Mouse (Mus musculus) c-Kit-negative CD71-positive TER-119-positive erythroid progenitor cells, embryonic 14.5 days (primary cell): Measurements from ENCODE around the gene Sema4d.

Experiments
- DNase-seq: peaks from one replicate; pipeline ENCODE4 v3.0.0-alpha.2; 2013; ENCODE audit warnings: low read depth, low spot score

The Sema4d gene

DNA sequence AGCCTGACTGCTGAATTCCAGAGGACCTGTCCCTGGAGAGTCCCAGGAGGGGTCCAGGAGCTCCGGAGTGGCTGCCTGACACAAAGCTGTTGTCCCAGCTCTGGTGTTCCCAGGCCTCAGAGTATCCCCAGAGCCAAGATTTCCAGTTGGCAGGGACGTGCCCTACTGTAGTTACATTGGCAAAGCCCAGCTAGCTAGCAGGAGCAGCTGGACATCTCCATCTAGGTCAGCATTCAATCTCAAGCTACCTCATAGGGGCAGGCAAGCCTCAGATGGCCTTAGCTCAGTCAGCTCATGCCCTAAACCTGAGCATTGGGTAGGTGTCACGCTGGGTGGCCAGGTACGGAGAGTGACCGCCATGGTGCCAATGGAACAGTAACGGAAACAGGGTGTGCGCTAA, 62.1 kb downstream of the Sema4d start:
- no peak for DNase-seq

DNA sequence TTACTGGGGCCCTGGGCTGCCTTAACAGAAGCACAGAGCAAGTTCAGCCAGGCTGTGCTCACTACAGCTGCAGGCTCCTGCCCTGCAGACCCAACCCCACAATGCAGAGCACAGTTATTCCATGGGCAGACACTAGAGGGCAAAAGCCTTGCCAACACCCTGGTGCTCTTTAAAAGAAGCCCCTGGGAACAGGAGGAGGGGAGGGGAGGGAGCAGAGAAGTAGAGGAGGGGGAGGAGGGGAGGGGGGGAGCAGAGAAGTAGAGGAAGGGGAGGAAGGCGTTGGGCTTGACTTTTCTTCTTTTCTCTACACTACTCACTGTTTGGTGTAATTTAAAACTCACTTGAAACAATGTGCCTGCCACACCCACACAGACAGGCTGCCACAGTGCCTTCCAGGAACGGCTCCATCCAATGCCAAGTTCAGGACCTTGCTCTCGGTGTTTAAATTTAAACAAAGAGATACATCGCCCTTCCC, 63.6 kb downstream of the Sema4d start:
- no peak for DNase-seq

DNA sequence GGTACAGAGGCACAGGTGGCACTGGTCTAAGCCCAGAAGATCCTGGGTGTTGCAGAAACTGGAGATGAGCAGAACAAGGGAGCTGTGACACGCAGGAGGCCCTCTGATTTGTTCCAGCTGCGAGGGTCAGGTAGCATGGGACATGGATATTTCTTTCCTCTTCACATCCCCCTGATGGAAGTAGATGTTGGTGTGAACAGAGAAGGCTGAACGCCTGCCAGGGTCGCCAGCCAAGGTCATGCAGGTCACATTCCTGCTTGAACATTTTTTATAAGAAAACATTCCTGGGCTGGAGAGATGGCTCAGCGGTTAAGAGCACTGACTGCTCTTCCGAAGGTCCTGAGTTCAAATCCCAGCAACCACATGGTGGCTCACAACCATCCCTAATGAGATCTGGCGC, 66.2 kb downstream of the Sema4d start:
- no peak for DNase-seq

DNA sequence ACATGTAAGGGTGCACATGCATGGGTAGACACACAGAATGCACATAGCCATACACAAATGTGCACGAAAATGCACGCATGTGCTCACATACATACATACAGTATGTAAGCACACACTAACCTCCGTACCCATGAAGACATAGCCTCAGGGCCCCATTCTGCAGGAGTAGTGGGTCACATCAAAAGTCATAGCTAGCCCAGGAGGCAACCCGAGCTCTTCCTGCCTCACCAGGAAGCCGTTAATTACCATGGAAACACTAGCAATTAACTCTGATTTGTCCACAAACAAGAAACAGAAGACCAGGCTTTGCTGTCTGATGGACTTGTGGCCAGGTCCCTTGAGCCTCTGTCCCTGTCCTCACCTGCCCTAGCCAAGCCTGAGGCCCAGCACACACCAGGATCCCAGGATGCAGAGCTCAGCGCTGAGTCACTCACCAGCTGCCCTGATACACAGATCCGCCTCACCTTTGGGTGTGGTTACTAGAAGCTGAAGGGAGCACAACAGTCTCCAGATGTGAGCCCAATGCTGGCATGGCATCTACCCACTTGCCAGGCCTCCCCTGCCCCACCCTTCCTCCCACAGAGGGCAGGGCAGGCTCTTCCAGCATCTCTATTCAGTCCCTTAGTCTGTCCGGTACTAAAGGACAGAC, 67.5 kb downstream of the Sema4d start:
- DNase-seq, result no peak

DNA sequence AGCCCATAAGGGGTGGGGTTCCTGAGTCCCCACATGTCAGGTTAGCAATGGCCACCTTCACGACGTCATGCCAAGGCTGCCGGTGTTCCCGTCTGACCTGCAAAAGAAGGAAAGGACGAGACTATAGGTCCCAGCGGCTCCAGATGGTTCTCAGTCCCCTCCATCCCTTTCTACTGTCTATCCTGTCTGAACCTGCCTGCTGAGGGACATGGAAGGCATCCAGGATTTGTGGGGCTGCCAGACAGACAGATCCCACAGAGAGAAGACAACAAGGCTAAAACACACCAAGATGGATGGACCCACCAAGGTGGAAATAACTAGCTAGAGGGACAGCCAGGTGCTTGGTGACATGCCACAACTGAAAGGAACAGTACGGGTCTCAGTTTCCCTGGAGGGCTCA, 68.1 kb downstream of the Sema4d start:
- no peak for DNase-seq

DNA sequence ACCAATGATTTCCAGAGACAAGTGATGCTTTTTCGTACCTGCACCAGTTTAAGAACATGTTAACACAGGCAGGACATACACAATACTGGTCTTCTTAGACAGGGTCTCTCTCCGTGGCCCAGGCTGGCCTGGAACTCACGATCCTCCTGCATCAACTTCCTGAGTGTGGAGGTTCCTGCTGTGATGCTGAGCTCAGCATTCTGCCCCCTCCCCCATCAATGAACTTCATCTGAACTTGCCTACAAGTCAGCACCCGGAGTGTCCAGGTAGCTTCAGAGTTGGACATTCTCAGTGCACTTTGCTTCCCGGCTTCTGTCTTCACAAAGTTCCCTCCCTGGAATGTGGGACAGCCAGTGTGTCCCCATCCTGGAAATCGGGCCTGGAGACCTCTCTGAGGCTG, 69.0 kb downstream of the Sema4d start:
- no peak for DNase-seq

DNA sequence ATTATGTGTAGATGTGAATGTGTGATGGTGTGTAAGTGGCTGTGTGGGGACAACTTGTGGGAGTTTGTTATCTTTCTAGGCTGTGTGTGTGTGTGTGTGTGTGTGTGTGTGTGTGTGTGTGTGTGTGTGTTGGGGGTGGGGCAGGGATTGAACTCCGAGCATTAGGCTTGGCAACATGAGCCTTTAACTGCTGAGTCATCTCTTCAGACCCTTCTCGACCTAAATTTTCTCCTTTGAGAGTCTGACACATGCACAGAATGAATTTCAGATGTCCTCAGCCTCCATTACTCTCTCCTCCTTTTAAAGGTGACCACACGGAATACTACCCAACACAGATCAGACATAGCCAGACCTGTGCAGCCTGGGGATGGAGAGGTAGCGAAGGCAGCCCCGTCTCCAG, 70.4 kb downstream of the Sema4d start:
- DNase-seq, result no peak

DNA sequence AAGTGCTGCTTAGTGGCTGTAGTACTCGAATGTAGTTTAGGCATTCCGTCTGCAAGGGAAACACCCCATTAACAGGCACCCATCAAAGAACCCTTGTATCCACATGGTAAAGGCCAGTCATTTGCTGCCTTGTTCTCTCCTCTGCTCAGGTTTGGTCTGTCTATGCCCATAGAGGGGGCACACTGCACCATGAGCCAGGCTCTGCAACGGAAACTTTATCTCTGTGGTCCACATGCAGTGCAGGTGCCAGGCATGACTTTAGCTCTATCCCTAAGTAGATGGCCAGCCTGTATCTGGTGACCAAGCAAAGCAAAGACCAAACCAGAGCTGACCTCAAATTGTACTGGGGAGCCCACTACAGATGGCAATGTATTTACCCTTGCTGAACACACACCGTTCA, 73.0 kb downstream of the Sema4d start:
- no peak for DNase-seq

DNA sequence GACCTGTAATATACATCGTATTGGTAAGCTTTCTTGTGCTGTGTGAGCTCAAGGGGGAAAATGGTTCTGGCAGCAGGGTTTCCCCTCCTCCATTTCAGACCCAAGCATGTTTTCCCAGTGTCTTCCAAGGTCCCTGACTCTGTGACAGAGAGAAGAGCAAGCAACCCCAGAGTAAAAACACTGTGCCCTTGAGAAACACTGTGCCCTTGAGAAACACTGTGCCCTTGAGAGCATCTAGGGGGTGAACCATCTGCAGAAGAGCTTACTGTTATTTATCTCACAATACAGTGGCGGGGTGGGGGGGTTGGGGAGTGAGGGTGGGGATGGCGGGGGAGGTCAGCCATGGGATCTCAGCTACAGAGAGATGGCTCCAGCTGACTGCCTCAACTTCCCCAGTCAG, 74.3 kb downstream of the Sema4d start:
- no peak for DNase-seq

DNA sequence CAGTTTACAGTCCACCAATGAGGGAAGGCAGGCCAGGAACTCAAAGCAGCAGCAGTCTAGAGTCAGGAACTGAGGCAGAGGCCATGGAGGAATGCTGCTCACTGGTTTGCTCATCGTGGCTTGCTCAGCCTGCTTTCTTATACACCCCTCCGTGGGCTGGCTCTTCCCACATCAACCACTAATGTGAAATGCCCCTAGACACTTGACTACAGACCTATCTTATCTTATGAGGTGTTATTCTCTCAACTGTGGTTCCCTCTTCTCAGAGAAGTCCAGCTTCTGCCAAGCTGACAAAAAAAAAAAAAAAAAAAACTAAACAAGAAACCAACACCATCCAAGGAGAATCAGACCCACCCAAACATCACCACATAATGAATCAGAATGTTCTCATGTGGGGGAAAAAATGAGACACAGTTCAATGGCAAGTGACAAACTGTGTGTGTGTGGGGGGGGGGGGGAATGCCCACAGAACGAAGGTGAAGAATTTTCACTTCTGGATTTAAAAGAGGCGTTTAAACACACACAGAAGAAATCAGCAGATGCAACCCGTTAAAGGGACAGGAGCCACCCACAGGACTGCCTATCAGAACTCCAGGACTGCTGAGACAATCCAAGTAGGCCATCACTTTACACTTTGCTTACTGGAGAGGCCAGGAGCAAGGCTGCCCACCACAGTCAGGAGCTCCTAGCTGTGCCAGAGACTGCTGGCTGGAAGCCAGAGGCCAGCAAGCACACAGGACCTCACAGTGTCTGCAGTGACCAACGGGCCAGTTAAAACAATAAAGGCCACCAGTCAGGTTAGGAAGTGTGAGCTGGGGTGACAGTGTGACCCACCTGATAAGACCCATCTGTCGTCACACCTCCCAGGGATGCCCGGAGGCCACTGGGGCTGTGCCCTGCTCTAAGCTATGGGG, 76.9 kb downstream of the Sema4d start:
- DNase-seq, result no peak

DNA sequence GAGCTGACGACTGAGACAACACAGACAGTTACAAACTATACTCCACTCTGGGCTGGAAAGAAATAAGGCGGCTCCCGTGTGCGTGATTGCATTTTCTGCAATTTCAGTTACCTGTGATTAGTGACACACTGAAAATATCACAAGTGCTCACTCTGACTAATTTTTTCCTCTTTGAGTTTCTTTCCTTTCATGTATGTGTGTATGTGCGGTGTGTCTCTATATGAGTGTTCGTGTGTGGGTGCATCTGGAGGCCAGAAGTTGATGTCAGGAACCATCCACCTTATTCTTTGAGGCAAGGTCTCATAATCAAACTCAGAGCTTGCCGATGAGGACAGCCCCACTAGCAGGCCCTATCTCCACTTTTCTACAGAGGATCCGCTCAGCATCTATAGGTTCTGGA, 81.5 kb downstream of the Sema4d start:
- no peak for DNase-seq

DNA sequence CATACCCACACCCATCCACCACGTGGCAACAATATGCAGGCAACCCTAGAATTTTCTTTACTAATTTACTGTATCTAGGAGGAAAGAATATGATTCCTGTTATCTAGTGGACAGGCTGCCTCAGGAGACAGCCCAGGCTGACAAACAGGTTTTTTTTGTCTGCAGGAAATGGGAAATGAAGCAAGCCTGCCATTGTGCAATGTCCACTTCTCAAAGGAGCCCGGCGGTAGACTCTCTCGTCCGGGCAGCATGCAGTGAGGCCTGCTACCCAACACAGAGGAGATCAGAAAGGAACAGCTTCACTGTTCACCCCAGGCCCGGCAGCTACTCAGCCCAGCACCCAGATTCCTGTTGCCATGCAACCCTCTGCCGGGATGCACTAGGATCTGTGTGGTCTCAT, 82.8 kb downstream of the Sema4d start:
- DNase-seq, result no peak

DNA sequence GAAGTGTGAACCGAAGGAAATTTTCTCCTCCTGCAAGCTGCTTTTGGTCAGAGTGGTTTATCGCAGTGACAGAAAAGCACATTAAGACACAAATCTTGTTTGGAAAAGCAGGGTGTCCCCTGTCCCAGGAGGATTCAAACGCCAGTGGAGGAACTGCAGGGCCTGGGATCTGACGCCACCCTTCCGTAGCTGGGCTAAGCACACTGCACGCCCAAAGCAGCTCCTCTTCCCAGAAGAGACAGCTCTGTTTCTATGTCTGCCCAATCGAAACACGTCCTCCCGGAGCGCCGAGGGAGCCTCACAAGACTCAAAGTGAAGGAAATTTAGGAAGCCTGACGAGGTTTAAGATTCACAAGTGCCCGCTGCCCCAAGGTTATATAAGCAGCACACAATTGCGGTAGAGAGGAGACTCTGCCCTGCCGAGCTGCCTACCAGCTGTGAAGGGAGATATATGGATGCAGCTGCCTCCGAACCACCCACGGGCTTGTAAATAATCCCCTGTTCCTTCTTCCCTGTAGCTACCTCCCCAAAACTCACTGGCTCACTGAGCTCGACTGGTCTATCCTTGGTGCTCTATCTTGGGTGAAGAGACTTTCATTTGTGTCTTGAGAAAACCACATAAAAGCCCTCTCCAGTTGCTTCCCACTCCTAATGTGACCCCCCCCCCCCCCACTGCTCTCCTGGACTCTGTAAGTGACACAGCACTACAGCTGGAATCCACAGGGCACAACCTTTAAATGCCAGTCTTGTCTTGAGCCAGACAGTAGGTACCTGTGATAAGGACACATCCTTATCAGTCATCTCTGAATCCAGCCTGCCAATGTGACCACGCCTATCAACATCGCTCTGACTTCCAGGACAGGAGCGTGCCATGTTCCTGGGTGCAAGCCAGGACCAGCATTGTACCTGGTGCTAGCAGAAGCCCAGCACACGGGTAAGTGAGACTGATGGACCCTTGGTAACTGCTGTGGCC, 87.4 kb downstream of the Sema4d start:
- no peak for DNase-seq

DNA sequence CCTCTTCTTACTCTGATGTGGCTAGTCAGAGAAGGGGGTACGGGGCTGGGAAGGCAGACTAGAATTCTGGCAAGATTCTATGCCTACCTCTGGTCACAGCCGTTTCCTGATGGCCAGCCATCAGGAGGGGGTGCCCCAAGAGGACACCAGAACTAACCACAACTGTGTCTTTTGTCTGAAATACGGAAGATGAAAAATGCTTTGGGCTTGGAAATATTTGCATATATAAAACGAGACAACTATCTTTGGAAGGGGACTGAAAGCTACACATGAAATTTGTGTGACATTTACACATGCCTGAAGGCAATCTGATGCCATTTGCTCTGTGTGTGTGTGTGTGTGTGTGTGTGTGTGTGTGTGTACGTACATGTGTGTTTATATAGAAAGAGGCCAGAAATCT, 89.7 kb downstream of the Sema4d start:
- no peak for DNase-seq

DNA sequence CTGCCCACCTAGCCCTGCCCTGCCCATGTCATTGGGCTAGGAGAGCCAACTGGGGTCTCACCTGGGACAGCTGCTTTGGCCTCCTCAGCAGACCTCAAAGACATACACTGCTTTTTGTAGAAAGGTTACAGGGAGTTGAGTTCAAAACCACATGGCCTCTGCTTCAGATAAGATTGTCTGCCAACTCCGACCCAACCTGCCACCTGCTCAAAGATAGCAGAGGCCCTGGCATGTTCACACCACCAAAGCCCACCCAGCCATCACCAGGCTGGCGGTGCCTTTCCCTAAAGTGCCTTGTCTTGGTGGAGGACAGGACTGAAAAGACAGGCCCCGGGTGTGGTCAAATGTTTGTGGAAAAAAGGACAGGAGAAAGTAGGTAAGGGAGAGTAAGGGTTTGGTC, 95.2 kb downstream of the Sema4d start:
- no peak for DNase-seq

DNA sequence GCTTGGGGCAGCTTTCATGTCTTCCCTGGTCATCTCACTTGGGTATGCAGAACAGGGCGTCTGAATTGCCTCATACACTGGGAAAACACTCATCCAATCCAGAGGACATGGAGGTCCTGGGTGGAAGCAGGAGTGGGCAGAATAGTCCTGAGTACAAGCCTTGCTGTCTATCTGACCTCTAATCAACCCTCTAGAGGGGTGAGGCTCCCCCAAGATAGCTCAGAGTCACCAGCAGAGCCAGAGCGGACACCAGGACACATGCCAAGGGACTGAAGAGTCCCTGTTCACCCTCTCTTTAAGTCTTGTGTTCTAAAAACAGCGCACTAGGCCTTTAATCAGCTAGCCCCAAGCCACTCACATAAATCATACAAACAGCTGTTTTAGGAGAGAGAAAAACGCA, 95.7 kb downstream of the Sema4d start:
- no peak for DNase-seq

DNA sequence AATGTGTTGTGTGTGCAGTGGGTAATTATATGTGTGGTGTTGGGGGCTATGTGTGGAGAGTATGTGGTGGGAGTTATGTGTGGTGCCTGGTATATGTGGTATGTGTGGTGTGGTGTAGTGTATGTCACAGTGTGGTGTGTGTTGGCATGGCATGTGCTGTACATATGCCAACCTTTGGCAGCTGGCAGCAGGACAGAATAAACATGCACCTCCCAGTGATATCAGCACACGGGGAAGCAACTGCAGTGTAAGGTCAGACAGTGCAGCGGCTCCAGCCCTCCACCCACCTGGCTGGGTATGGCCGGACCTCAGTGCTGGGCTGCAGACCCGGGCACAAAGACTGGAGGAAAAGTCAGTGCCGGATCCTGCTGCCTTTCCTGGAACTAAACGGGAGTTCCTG, 96.1 kb downstream of the Sema4d start:
- no peak for DNase-seq

DNA sequence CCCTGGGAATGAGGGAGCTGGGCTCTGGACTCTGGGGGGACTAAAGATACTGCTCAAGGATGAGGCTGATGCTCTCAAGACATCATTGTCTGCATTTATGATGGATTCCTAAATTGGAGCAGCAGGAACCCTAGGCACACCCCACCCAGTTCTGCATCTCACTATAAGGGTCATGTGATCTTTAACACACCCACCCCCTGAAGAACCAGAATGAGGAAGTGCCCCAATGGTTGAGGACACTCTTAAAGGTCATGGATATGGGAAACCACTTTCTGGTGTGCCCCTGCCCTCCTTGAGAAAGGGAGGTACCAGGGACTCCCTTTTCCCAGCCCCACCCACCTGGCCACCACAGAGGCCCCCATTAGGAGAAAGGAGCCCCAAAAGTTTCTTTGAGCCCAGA, 97.1 kb downstream of the Sema4d start:
- no peak for DNase-seq

DNA sequence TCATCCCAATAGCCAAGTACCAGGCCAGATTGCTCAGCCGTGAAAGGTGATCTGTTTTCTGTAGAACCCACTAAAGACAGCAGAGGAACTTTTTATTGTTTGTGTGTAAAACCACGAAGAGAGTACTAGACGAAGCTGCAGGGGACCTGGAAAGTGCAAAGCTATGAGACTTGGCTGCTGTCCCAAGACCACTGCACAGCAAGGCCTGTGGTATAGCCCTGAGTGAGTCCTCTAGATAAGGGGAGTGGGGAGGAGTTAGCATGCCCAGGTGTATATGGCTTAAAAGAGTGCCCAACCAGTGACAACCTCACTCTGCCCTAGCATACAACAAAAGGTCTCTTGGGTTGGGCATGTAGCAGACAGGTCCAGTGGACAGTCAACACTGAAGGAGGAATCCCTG, 104.9 kb downstream of the Sema4d start:
- DNase-seq, result no peak

DNA sequence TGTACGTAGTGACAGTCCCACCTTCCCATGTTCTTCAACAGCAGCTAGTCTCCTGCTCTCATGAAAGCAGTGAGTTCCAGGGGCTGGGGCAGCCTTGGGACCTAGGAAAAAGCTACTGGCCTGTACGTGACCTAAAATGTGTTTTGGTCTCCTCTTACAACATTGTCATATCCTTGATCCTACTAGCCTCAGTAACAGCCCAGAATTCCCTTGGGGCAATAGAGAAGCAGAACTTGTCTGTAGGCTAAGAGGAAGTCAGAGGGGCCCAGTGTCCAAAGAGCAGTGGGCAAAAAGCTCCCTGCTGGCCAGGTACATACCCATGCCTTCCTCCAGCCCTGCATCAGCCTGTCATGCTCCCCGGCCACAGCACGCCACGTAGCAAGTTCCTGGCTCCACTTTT, 106.6 kb downstream of the Sema4d start:
- DNase-seq, result no peak

DNA sequence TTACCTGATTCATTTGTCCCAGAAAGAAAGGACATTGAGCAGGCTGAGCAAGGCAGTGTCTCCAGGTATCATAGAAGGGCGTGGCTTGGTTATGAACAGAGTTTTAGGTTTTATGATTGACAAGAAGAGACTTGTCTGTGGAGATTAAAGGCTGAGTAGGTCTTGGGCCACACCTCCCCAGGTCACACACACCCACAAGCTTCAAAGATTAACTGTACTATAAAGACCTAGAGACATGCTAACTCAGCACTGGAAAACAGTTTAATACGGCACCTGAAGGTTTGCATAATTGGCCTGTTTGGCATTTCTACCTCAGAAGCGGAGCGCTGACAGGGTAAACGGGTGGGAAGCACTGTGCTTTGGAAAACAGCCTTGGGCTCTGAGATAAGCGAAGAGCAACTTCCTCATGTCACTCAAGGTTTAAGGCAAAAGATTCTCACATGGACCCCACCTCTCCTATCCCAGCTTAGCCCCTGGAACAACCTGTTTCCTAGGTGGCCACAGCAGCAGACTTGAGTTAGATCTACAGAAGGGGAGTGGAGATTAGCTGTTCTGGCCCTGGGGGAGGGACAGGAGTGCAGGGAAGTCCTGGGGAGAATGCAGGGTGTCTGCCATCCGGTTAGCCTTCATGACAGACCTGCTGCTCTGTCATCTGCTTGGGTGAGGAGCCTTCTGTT, 108.1 kb downstream of the Sema4d start:
- no peak for DNase-seq
